Mouse (Mus musculus) naive thymus-derived CD4-positive, alpha-beta T cell, adult 2 months (primary cell): ENCODE results near the gene Tpsg1.

Source experiments
- DNase-seq: peaks from one replicate; pipeline ENCODE4 v3.0.0-alpha.2; 2011; ENCODE audit warnings: low read depth

Tpsg1 gene

GRCm38 (mm10) chr17:25368973-25369372 lies at the start of gene Tpsg1:
Gene Tpsg1 (plus strand): TSS chr17:25369273.
- no peak for DNase-seq

- DNase-seq = no peak
Measured at GRCm38 (mm10) chr17:25320819-25321218, 48.3 kb upstream of the Tpsg1 start.

GRCm38 (mm10) chr17:25322930-25323329 lies 46.1 kb upstream of the Tpsg1 start:
- no peak for DNase-seq

GRCm38 (mm10) chr17:25332321-25332720 lies 36.8 kb upstream of the Tpsg1 start:
- DNase-seq = no peak

GRCm38 (mm10) chr17:25333943-25334342 lies 35.1 kb upstream of the Tpsg1 start:
- DNase-seq = peak; percentile 42

- DNase-seq = no peak
Measured at GRCm38 (mm10) chr17:25338218-25338617, 30.9 kb upstream of the Tpsg1 start.

- no peak for DNase-seq
Measured at GRCm38 (mm10) chr17:25340003-25340402, 29.1 kb upstream of the Tpsg1 start.

- DNase-seq = no peak
Measured at GRCm38 (mm10) chr17:25341490-25341889, 27.6 kb upstream of the Tpsg1 start.

- no peak for DNase-seq
Measured at GRCm38 (mm10) chr17:25345462-25345861, 23.6 kb upstream of the Tpsg1 start, which contains the start of gene Tpsab1. Gene Tpsab1 (minus strand): TSS chr17:25345562.

- DNase-seq = no peak
Measured at GRCm38 (mm10) chr17:25361291-25361690, 7.8 kb upstream of the Tpsg1 start.

GRCm38 (mm10) chr17:25363726-25364125 lies 5.3 kb upstream of the Tpsg1 start:
- DNase-seq = peak; percentile 39

- DNase-seq = no peak
Measured at GRCm38 (mm10) chr17:25366005-25366404, 3.1 kb upstream of the Tpsg1 start, which contains the start of gene Tpsb2. Gene Tpsb2 (plus strand): TSS chr17:25366305.

- DNase-seq = no peak
Measured at GRCm38 (mm10) chr17:25372491-25372890, 3.4 kb downstream of the Tpsg1 start.

- no peak for DNase-seq
Measured at GRCm38 (mm10) chr17:25374011-25374410, 4.9 kb downstream of the Tpsg1 start.

GRCm38 (mm10) chr17:25394526-25394925 lies 25.5 kb downstream of the Tpsg1 start:
- DNase-seq = no peak

GRCm38 (mm10) chr17:25397804-25398519 lies 28.9 kb downstream of the Tpsg1 start:
- peak; percentile 57 for DNase-seq

- DNase-seq = no peak
Measured at GRCm38 (mm10) chr17:25398520-25398838, 29.4 kb downstream of the Tpsg1 start.

- peak; percentile 10 for DNase-seq
Measured at GRCm38 (mm10) chr17:25400443-25400842, 31.4 kb downstream of the Tpsg1 start.

- DNase-seq = no peak
Measured at GRCm38 (mm10) chr17:25401491-25401890, 32.4 kb downstream of the Tpsg1 start.

GRCm38 (mm10) chr17:25402224-25402623 lies 33.2 kb downstream of the Tpsg1 start:
- DNase-seq = no peak

GRCm38 (mm10) chr17:25404190-25404589 lies 35.1 kb downstream of the Tpsg1 start:
- DNase-seq = no peak

- DNase-seq = no peak
Measured at GRCm38 (mm10) chr17:25405224-25405895, 36.3 kb downstream of the Tpsg1 start.

GRCm38 (mm10) chr17:25406011-25406441 lies 37.0 kb downstream of the Tpsg1 start:
- DNase-seq = no peak

- no peak for DNase-seq
Measured at GRCm38 (mm10) chr17:25407352-25407751, 38.3 kb downstream of the Tpsg1 start.
